Mouse (Mus musculus): ENCODE results near the gene Fam219a.

DNA sequence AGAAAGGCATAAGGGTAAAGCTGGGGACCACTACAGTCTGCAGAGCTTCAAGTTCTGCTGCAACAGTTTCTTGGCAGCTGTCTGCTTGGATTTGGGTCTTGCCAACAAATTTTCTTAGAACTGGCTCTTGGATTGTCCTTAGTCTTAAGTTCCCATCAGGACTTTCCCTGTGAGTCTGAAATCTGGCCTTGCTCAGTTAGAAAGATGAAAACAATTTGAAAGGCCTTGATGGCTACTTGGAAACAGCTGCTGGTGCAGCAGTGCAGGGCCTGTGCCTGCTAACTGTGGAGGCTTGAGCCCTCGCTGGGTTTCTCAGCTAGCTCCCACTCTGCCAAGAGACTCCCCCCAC is 89.9 kb downstream of the Fam219a start:
- TF ChIP-seq ZNF384 (IDR thresholded peaks at IDR 0.05; ENCODE audit: low read depth, low read length) (no peak), MAFK (IDR thresholded peaks at IDR 0.05; ENCODE audit: insufficient read depth, low read depth, low read length) (no peak), CHD2 (IDR thresholded peaks at IDR 0.05; ENCODE audit: low read depth, low read length) (no peak), ZC3H11A (IDR thresholded peaks at IDR 0.05; ENCODE audit: borderline replicate concordance, low read depth, low read length) (no peak)

Measured in ES-E14 (cell line).